Comparison of ENCODE assay signal across 31 mouse cellular contexts in genomic region chr3:127116226-127116625, GRCm38 (mm10).
DNase-seq lines count a peak whose midpoint lies in the region; ATAC-seq and TF ChIP-seq lines count a peak whose summit lies in the region.
"Had no signal": no experiment of that assay in that cellular context is flagged by ENCODE, and none has a peak within 500 bp of the region (broad histone marks: within the 10 kb centered on the region; RNA-seq: fewer than 3 reads in every experiment).

No protein-coding gene starts in this region.

- no peak for ATAC-seq in midbrain, embryonic 11.5 days (ENCODE audit: low FRiP score)
- ATAC-seq: activated CD4-positive, CD25-positive, alpha-beta regulatory T cell, adult 4 months; forebrain, embryonic 15.5 days; intestine, postnatal 0 days; liver, postnatal 0 days; midbrain, embryonic 13.5 days had no signal

- no peaks in the 10 kb centered on the region for H3K36me3 ChIP-seq in midbrain, embryonic 11.5 days (ENCODE audit: control insufficient read depth, insufficient read depth, low read length)
- H3K36me3 ChIP-seq: embryonic facial prominence, embryonic 13.5 days; forebrain, embryonic 10.5 days; forebrain, embryonic 15.5 days; heart, embryonic 13.5 days; limb, embryonic 13.5 days; midbrain, embryonic 13.5 days; neural tube, embryonic 13.5 days had no signal

- TF ChIP-seq CTCF in layer of hippocampus, adult 2 months (conservative IDR thresholded peaks at IDR 0.05), result no peak
- no peak for TF ChIP-seq CTCF in cerebellum, adult 2 months (IDR thresholded peaks at IDR 0.05; ENCODE audit: borderline replicate concordance, insufficient read depth, low read depth, low read length)

- WGBS in cerebellum, adult 2 months, result 15% methylated on average over 6 of the region's 6 CpGs
- WGBS in midbrain, embryonic 11.5 days, result 85% methylated on average over 6 of the region's 6 CpGs

- no peaks in the 10 kb centered on the region for H3K9me3 ChIP-seq in midbrain, embryonic 11.5 days (ENCODE audit: control insufficient read depth, low read length)
- H3K9me3 ChIP-seq: embryonic facial prominence, embryonic 13.5 days; forebrain, embryonic 10.5 days; forebrain, embryonic 15.5 days; heart, embryonic 13.5 days; limb, embryonic 13.5 days; midbrain, embryonic 13.5 days; neural tube, embryonic 13.5 days had no signal

- no peak overlapping the region for H3K4me3 ChIP-seq in layer of hippocampus, adult 2 months
- no peak overlapping the region for H3K4me3 ChIP-seq in cerebellum, adult 2 months (replicated peaks; ENCODE audit: insufficient read depth, low read depth, low read length)
- no peak overlapping the region for H3K4me3 ChIP-seq in midbrain, embryonic 11.5 days (ENCODE audit: low read depth, low read length)
- H3K4me3 ChIP-seq: embryonic facial prominence, embryonic 13.5 days; forebrain, embryonic 10.5 days; forebrain, embryonic 15.5 days; heart, embryonic 13.5 days; left cerebral cortex, adult 2 months; limb, embryonic 13.5 days; megakaryocyte, embryonic 14.5 days; midbrain, embryonic 13.5 days; neural tube, embryonic 13.5 days had no signal

- no peak overlapping the region for H3K9ac ChIP-seq in midbrain, embryonic 11.5 days (ENCODE audit: low read length)
- H3K9ac ChIP-seq: embryonic facial prominence, embryonic 13.5 days; forebrain, embryonic 15.5 days; heart, embryonic 13.5 days; hindbrain, embryonic 14.5 days; limb, embryonic 13.5 days; liver, postnatal 0 days; midbrain, embryonic 13.5 days; neural tube, embryonic 13.5 days had no signal

- no peaks in the 10 kb centered on the region for H3K27me3 ChIP-seq in cerebellum, adult 2 months (ENCODE audit: control insufficient read depth, insufficient read depth, low read length)
- no peaks in the 10 kb centered on the region for H3K27me3 ChIP-seq in midbrain, embryonic 11.5 days (ENCODE audit: control insufficient read depth, insufficient read depth, low read length)
- H3K27me3 ChIP-seq: embryonic facial prominence, embryonic 13.5 days; forebrain, embryonic 15.5 days; heart, embryonic 13.5 days; limb, embryonic 13.5 days; megakaryocyte, embryonic 14.5 days; midbrain, embryonic 13.5 days; neural tube, embryonic 13.5 days had no signal

- peaks cover 31% of the 10 kb centered on the region; the same call in 1 of the 2 replicates for H3K4me1 ChIP-seq in cerebellum, adult 2 months (ENCODE audit: control insufficient read depth, insufficient read depth, low read length)
- no peaks in the 10 kb centered on the region for H3K4me1 ChIP-seq in midbrain, embryonic 11.5 days (ENCODE audit: control insufficient read depth, insufficient read depth, low read length)
- H3K4me1 ChIP-seq: embryonic facial prominence, embryonic 13.5 days; forebrain, embryonic 10.5 days; heart, embryonic 13.5 days; megakaryocyte, embryonic 14.5 days had no signal

- no peak overlapping the region for H3K4me2 ChIP-seq in midbrain, embryonic 11.5 days
- H3K4me2 ChIP-seq: embryonic facial prominence, embryonic 13.5 days; forebrain, embryonic 15.5 days; heart, embryonic 13.5 days; hindbrain, embryonic 14.5 days; limb, embryonic 13.5 days; liver, embryonic 11.5 days; midbrain, embryonic 13.5 days; neural tube, embryonic 13.5 days had no signal

- no peak for DNase-seq in layer of hippocampus, adult 2 months (ENCODE audit: low spot score in 2 of 2)
- no peak for DNase-seq in layer of hippocampus, adult 18-20 months (ENCODE audit: low spot score in 2 of 2)
- peak; percentile 58 to 80 for DNase-seq in cerebellum, adult 2 months
- DNase-seq in cerebellum, postnatal 10 days, result peak; percentile 73 to 76
- no peak for DNase-seq in urinary bladder, adult 2 months (ENCODE audit: low spot score)
- DNase-seq in midbrain, embryonic 11.5 days (ENCODE audit: low spot score, missing footprints), result no peak
- DNase-seq: adrenal gland, adult 2 months; B cell, adult 2 months; gastrocnemius, postnatal 25 days; heart, adult 18-20 months; heart, postnatal 10 days; kidney, adult 9 months; kidney, postnatal 10 days; liver, postnatal 0 days; lung, postnatal 36 days; right cerebral cortex, postnatal 4 days; thymus, adult 2 months; thymus, postnatal 36 days had no signal

- H3K27ac ChIP-seq in layer of hippocampus, adult 2 months, result peak overlapping the region; percentile 37; the same call in 1 of the 2 replicates
- 0 out of 2 replicates have a peak overlapping the region, but pooled peaks have one; percentile 55 for H3K27ac ChIP-seq in cerebellum, adult 2 months (ENCODE audit: insufficient read depth, low read length)
- no peak overlapping the region for H3K27ac ChIP-seq in midbrain, embryonic 11.5 days (ENCODE audit: low read depth, low read length)
- H3K27ac ChIP-seq: embryonic facial prominence, embryonic 13.5 days; forebrain, embryonic 10.5 days; forebrain, embryonic 15.5 days; heart, embryonic 13.5 days; hindbrain, embryonic 14.5 days; left cerebral cortex, adult 2 months; limb, embryonic 13.5 days; midbrain, embryonic 13.5 days; neural tube, embryonic 13.5 days had no signal

- no peak for TF ChIP-seq POLR2A in cerebellum, adult 2 months (IDR thresholded peaks at IDR 0.05; ENCODE audit: borderline replicate concordance, insufficient read depth, low read length)

Comparison
In these comparisons a context has a peak if more than half of its experiments do, and no peak if none do; other contexts are left out.
1. DNase-seq: peak in cerebellum, adult 2 months (2 of 2) and cerebellum, postnatal 10 days (2 of 2); none in layer of hippocampus, adult 2 months (0 of 2), layer of hippocampus, adult 18-20 months (0 of 2), urinary bladder, adult 2 months (single experiment) and midbrain, embryonic 11.5 days (single experiment).